Mouse (Mus musculus): ENCODE measurements around the gene Eif4e1b. TPM values are rescaled to one million over a fixed set of nuclear protein-coding genes. Genes with fewer than 3 reads are reported as not detected.

The Eif4e1b gene
- polyA plus RNA-seq, 1 experiment from 2014 or later, result not detected

DNA sequence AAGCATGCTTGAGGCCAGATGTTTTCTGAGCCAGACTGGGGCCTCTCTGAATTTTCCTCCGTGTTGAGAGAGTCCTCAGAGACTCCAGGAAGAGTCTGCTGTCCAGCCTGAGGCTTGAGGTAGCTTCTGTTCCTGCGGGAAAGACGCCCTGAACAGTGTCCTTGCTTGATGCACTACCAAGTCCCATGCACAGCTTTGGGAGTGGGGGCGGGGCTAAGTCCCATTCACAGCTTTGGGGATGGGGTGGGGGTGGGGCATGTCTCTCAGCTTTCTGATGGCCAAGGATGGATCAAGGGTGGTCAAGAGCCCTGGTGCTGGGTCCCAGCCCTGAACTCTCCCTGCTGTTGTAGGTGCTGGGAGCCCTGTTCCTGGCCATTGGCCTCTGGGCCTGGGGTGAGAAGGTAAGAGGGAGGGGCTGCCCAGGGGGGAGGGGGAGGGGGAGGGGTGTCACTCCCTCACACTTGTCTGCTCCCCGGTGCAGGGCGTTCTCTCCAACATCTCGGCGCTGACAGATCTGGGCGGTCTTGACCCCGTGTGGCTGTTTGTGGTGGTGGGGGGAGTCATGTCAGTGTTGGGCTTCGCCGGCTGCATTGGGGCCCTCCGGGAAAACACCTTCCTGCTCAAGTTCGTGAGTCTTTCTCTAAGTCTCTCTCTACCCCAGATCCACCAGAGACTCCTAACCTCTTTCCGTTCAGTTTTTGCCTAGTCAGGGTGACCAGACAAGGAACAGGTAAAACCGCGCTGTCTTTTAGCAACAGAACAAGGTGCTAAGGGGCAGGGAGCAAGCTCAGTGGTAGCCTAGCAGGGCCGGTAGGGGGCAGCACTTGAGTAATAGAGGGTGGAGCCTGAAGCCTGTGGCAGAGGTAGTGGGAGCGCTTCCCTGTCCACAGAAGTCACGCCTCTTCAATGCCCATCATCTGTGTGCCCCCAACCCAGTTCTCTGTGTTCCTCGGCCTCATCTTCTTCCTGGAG is 8.7 kb downstream of the Eif4e1b start:
- H3K36me3 ChIP-seq (ENCODE audit: control insufficient read depth, insufficient read depth, low read length), result no peaks in the 10 kb centered on the region
- WGBS, result 15% methylated on average over 18 of the region's 21 CpGs
- peaks cover 12% of the 10 kb centered on the region for H3K27me3 ChIP-seq (ENCODE audit: control insufficient read depth, insufficient read depth, low read length)
- no peaks in the 10 kb centered on the region for H3K9me3 ChIP-seq (ENCODE audit: control insufficient read depth, low read length)
- ATAC-seq (ENCODE audit: insufficient read depth, low FRiP score, low TSS enrichment), result no peak
- no peak overlapping the region for H3K27ac ChIP-seq (ENCODE audit: low read depth, low read length)
- DNase-seq (ENCODE audit: low spot score), result no peak
- H3K4me2 ChIP-seq (ENCODE audit: low read depth), result no peak overlapping the region
- H3K4me1 ChIP-seq (ENCODE audit: control insufficient read depth, insufficient read depth, low read length), result peaks cover 9% of the 10 kb centered on the region
- no peak overlapping the region for H3K9ac ChIP-seq (ENCODE audit: low read length)
- H3K4me3 ChIP-seq (ENCODE audit: low read depth, low read length), result no peak overlapping the region

DNA sequence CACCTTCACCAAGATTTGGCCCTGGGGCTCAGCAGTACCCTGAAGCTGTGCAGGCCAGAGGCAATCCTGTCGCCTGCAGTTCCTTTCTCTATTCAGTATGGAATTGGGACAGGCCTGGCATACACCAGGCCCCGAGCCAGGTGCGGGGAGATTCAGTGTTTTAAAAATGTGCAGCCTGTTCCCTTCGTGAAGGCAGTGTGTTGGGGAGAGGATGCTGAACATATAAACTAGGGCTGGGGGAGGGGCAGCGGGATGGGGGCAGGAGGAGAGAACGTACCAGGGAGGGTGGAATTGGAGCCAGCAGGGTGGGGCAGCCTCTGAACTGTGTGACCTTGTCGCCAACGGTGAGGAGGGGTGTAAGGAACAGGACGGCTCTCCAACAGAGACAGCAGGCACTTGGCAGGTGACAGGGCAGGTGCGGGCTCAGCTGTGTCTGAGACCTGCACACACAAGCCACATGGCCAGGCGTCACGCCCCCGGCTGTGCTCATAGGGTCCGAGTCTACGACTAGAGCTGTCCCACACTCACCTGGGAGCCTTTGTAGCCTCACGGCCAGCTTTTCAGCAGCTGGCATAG is 10.3 kb downstream of the Eif4e1b start:
- Histone ChIP-seq H3K4me3 (ENCODE audit: low read depth, low read length) (no peak overlapping the region), H3K4me2 (ENCODE audit: low read depth) (no peak overlapping the region), H3K27ac (ENCODE audit: low read depth, low read length) (no peak overlapping the region), H3K27me3 (ENCODE audit: control insufficient read depth, insufficient read depth, low read length) (peaks cover 16% of the 10 kb centered on the region), H3K9ac (ENCODE audit: low read length) (no peak overlapping the region), H3K9me3 (ENCODE audit: control insufficient read depth, low read length) (no peaks in the 10 kb centered on the region), H3K36me3 (ENCODE audit: control insufficient read depth, insufficient read depth, low read length) (no peaks in the 10 kb centered on the region), H3K4me1 (ENCODE audit: control insufficient read depth, insufficient read depth, low read length) (peaks cover 9% of the 10 kb centered on the region)
- WGBS, result 77% methylated on average over 16 of the region's 16 CpGs
- DNase-seq (ENCODE audit: low spot score), result no peak
- no peak for ATAC-seq (ENCODE audit: insufficient read depth, low FRiP score, low TSS enrichment)

DNA sequence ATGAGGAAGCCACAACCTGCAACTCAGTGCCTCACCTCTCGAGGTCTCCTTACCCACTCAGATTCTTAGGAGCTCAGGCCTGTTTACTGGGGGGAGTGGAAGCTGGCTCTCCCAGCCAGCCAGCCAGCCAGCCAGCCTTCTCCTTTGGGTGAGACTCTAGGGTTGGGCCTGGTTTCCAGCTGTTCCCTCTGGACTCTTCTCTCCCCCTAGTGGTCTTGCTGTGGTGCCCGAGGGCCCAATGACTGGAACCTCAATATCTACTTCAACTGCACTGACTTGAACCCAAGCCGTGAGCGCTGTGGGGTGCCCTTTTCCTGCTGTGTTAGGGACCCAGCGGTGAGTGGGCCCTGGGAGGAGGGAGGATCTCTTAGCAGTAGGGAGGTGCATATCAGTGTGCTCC is 11.0 kb downstream of the Eif4e1b start:
- H3K27ac ChIP-seq (ENCODE audit: low read depth, low read length), result no peak overlapping the region
- H3K4me3 ChIP-seq (ENCODE audit: low read depth, low read length), result no peak overlapping the region
- no peak overlapping the region for H3K4me2 ChIP-seq (ENCODE audit: low read depth)
- H3K27me3 ChIP-seq (ENCODE audit: control insufficient read depth, insufficient read depth, low read length), result peaks cover 16% of the 10 kb centered on the region
- DNase-seq (ENCODE audit: low spot score), result no peak
- 54% methylated on average over 5 of the region's 5 CpGs for WGBS
- H3K36me3 ChIP-seq (ENCODE audit: control insufficient read depth, insufficient read depth, low read length), result no peaks in the 10 kb centered on the region
- no peak for ATAC-seq (ENCODE audit: insufficient read depth, low FRiP score, low TSS enrichment)
- no peak overlapping the region for H3K9ac ChIP-seq (ENCODE audit: low read length)
- H3K4me1 ChIP-seq (ENCODE audit: control insufficient read depth, insufficient read depth, low read length), result peaks cover 9% of the 10 kb centered on the region
- no peaks in the 10 kb centered on the region for H3K9me3 ChIP-seq (ENCODE audit: control insufficient read depth, low read length)

DNA sequence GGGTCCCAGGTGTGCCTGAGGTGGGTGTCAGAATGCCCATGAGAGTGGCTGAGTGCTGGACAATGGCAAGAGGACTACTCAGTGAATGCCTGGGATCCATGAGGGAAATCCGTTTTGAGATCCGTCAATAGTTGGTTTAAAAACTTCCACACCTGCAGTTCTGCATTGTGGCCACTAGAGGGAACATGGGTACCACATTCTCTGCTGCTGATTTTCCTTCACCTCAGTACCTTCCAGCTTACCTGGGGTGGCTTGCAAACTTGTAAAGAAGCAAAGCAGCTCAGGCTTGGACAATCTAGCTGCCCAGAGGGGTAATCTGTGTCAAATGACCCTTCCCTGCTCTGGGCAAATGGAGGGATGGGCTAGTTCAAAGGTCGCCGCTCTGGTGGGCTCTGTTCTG is 13.6 kb downstream of the Eif4e1b start:
- 47% methylated on average over 4 of the region's 4 CpGs for WGBS
- no peak for ATAC-seq (ENCODE audit: insufficient read depth, low FRiP score, low TSS enrichment)
- Histone ChIP-seq H3K27ac (ENCODE audit: low read depth, low read length) (no peak overlapping the region), H3K9ac (ENCODE audit: low read length) (no peak overlapping the region), H3K9me3 (ENCODE audit: control insufficient read depth, low read length) (no peaks in the 10 kb centered on the region), H3K27me3 (ENCODE audit: control insufficient read depth, insufficient read depth, low read length) (peaks cover 4% of the 10 kb centered on the region; the same call in 1 of the 2 replicates), H3K4me3 (ENCODE audit: low read depth, low read length) (no peak overlapping the region), H3K36me3 (ENCODE audit: control insufficient read depth, insufficient read depth, low read length) (no peaks in the 10 kb centered on the region), H3K4me1 (ENCODE audit: control insufficient read depth, insufficient read depth, low read length) (peaks cover 2% of the 10 kb centered on the region; the same call in 1 of the 2 replicates), H3K4me2 (ENCODE audit: low read depth) (no peak overlapping the region)
- DNase-seq (ENCODE audit: low spot score), result peak; percentile 47

DNA sequence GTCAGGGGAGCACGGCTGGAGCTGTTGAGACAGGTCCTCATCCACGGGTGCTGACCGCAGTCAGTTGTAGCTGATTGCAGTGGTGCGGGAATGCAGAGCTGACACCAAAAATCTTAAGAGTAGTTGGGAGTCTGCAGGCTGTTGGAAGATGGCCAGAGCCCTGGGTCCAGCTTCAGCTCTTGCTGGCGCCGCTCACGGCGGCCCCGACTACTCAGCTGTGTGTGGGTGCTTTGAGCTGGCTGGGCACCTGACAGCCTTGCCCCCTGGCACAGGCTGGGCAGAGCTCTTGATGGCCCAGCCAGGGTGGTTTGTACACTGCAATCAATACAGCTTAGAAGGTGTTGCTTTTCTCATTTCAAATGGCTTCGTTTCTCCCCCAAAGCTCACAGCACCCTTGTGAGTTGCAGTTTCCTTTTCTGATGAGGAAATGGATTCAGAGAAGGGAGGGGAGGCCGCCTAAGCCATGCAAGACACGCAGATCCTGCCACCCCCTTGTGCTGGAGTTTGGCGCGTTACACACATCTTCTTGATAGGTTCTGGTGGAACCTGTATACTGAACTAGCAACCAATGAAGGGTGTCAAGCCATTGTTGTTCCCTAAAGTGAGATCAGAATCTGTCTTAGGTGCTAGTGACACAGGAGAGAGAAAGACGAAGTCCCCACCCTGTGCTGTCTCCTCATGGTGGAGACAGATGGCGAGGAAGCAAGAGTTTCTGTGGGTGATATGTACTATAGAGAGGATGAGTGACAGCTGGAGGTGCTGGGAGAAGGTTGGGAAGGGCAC is 14.3 kb downstream of the Eif4e1b start:
- peaks cover 4% of the 10 kb centered on the region; the same call in 1 of the 2 replicates for H3K27me3 ChIP-seq (ENCODE audit: control insufficient read depth, insufficient read depth, low read length)
- H3K36me3 ChIP-seq (ENCODE audit: control insufficient read depth, insufficient read depth, low read length), result no peaks in the 10 kb centered on the region
- DNase-seq (ENCODE audit: low spot score) (no peak), ATAC-seq (ENCODE audit: insufficient read depth, low FRiP score, low TSS enrichment) (no peak)
- H3K27ac ChIP-seq (ENCODE audit: low read depth, low read length), result no peak overlapping the region
- no peak overlapping the region for H3K4me2 ChIP-seq (ENCODE audit: low read depth)
- no peaks in the 10 kb centered on the region for H3K9me3 ChIP-seq (ENCODE audit: control insufficient read depth, low read length)
- H3K9ac ChIP-seq (ENCODE audit: low read length), result no peak overlapping the region
- 81% methylated on average over 16 of the region's 16 CpGs for WGBS
- H3K4me3 ChIP-seq (ENCODE audit: low read depth, low read length), result no peak overlapping the region
- no peaks in the 10 kb centered on the region for H3K4me1 ChIP-seq (ENCODE audit: control insufficient read depth, insufficient read depth, low read length)

DNA sequence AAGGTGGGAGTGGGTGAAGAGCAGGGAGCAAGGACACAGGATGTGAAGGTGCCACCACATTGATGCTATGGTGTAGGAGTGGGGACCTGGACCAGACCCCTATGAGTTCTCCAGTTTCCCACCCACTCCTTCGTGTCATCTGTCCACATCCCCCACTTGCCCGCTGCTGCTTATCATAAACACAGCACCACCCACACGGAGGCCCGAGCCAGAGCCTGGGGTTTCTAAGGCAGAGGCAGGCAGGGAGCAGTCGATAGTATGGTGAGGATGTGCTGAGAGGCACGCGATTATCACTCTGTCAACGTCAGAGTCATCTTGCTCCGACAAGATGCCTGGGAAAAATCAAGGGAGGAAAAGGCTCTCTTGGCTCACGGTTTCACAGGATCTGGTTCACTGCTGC is 14.9 kb downstream of the Eif4e1b start:
- Histone ChIP-seq H3K27me3 (ENCODE audit: control insufficient read depth, insufficient read depth, low read length) (peaks cover 4% of the 10 kb centered on the region; the same call in 1 of the 2 replicates), H3K36me3 (ENCODE audit: control insufficient read depth, insufficient read depth, low read length) (no peaks in the 10 kb centered on the region), H3K27ac (ENCODE audit: low read depth, low read length) (no peak overlapping the region), H3K4me3 (ENCODE audit: low read depth, low read length) (no peak overlapping the region), H3K9ac (ENCODE audit: low read length) (no peak overlapping the region), H3K9me3 (ENCODE audit: control insufficient read depth, low read length) (no peaks in the 10 kb centered on the region), H3K4me1 (ENCODE audit: control insufficient read depth, insufficient read depth, low read length) (no peaks in the 10 kb centered on the region), H3K4me2 (ENCODE audit: low read depth) (no peak overlapping the region)
- ATAC-seq (ENCODE audit: insufficient read depth, low FRiP score, low TSS enrichment) (no peak), DNase-seq (ENCODE audit: low spot score) (no peak)
- WGBS, result 74% methylated on average over 10 of the region's 10 CpGs

DNA sequence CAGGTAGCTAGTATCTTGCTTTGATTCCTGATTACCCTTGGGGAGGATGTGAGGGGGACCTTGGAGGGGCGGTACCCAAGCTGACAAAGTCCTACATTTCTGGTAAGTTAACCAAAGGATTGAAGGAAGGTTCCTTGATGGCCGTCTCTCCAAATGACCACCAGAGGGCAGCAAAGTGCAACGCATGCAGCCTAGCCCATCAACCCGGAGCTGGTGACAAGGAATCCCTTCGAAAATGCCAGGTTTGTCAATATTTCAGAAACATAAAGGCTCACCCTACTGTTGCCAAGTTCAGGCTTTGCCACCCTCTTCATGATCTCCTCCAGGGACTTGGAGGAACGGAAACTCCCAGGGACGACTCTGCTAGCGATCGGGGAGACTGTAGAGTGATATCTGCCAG is 15.9 kb downstream of the Eif4e1b start:
- peaks cover 4% of the 10 kb centered on the region; the same call in 1 of the 2 replicates for H3K27me3 ChIP-seq (ENCODE audit: control insufficient read depth, insufficient read depth, low read length)
- 24% methylated on average over 9 of the region's 9 CpGs for WGBS
- no peak overlapping the region for H3K27ac ChIP-seq (ENCODE audit: low read depth, low read length)
- H3K4me1 ChIP-seq (ENCODE audit: control insufficient read depth, insufficient read depth, low read length), result no peaks in the 10 kb centered on the region
- H3K4me2 ChIP-seq (ENCODE audit: low read depth), result no peak overlapping the region; the same call in 1 of the 2 replicates
- DNase-seq (ENCODE audit: low spot score) (peak; percentile 83), ATAC-seq (ENCODE audit: insufficient read depth, low FRiP score, low TSS enrichment) (no peak)
- H3K36me3 ChIP-seq (ENCODE audit: control insufficient read depth, insufficient read depth, low read length), result no peaks in the 10 kb centered on the region
- no peak overlapping the region for H3K9ac ChIP-seq (ENCODE audit: low read length)
- no peak overlapping the region for H3K4me3 ChIP-seq (ENCODE audit: low read depth, low read length)
- no peaks in the 10 kb centered on the region for H3K9me3 ChIP-seq (ENCODE audit: control insufficient read depth, low read length)

DNA sequence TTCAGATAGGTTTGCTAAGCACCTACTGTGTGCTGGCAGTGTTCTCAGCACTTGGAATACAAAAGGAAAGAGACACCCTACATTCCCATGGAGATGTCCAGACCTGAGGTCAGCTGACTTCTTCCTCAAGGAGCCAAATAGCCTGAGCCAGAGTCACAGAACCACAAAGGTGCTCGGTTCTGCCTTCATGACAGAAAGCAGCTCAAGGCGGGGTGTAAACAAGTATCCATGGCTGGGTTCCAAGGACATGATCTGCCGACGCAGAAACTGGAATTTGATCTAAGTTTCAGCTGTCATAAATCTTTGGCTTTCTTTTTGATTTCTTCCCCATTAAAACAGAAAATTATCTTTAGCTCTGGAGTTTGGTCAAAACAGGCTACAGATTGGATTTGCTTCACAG is 16.4 kb downstream of the Eif4e1b start:
- H3K36me3 ChIP-seq (ENCODE audit: control insufficient read depth, insufficient read depth, low read length), result no peaks in the 10 kb centered on the region
- H3K4me1 ChIP-seq (ENCODE audit: control insufficient read depth, insufficient read depth, low read length), result no peaks in the 10 kb centered on the region
- DNase-seq (ENCODE audit: low spot score) (no peak), ATAC-seq (ENCODE audit: insufficient read depth, low FRiP score, low TSS enrichment) (no peak)
- no peak overlapping the region; the same call in 1 of the 2 replicates for H3K4me2 ChIP-seq (ENCODE audit: low read depth)
- H3K27ac ChIP-seq (ENCODE audit: low read depth, low read length), result no peak overlapping the region
- H3K27me3 ChIP-seq (ENCODE audit: control insufficient read depth, insufficient read depth, low read length), result peaks cover 4% of the 10 kb centered on the region; the same call in 1 of the 2 replicates
- 82% methylated on average over 4 of the region's 4 CpGs for WGBS
- H3K9ac ChIP-seq (ENCODE audit: low read length), result no peak overlapping the region
- H3K9me3 ChIP-seq (ENCODE audit: control insufficient read depth, low read length), result no peaks in the 10 kb centered on the region
- H3K4me3 ChIP-seq (ENCODE audit: low read depth, low read length), result no peak overlapping the region
